Mouse (Mus musculus) frontal cortex, adult (tissue): Measurements from ENCODE around the gene Top3b.

Experiments used
- ATAC-seq: cut with Nextera tagmentation; 2 replicates; pipeline ENCODE4 v1.9.2; 2017; ENCODE audit warnings: mild to moderate bottlenecking, moderate library complexity, mixed read lengths; ENCODE audit not compliant: low TSS enrichment

Top3b gene

DNA sequence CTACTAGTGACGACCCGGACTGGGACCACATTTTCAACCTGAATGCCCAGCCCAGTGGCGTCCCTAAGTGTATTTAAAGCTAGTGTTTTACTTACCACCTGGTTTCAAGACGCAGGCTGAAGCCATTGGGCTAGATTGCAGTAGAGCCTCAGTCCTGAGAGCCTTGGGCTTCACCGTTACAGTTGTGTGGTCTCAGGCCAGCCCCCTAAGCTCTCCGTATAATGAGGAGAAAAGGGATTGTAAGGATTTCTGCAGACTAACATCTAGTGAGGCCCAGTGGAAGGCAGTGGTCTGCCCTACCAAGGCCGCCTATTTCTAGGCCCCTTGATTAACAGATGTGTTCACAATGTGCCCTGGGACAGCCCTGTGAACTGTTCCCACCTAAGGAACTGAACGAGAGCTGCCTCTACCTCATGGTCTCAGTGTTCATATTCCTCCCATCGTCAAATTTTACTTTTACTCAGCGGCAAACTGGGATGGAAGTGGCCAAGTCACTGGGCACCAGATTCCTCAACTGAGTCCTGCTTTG is 26.6 kb downstream of the Top3b start:
- ATAC-seq: peak; percentile 10; the same call in 1 of the 2 replicates

DNA sequence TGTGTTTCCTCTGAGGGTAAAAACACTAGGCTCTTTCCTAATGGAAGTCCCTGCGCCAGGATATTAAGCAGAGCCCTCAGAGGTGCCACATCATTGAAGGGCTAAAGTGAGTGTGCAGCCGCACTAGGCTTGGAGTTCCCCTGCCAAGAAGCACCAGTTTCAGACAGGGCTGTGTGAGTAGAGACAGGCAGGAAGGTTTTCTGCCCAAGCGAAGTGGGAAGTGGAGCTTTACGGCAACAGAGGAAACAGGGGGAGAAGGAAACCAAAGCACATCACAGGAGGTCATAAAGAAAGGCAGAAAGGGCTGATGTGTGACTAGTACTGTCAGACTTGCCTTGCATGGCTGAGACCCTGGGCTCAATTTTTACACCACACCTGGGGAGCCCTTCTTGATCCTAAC is 31.8 kb downstream of the Top3b start:
- ATAC-seq: no peak

DNA sequence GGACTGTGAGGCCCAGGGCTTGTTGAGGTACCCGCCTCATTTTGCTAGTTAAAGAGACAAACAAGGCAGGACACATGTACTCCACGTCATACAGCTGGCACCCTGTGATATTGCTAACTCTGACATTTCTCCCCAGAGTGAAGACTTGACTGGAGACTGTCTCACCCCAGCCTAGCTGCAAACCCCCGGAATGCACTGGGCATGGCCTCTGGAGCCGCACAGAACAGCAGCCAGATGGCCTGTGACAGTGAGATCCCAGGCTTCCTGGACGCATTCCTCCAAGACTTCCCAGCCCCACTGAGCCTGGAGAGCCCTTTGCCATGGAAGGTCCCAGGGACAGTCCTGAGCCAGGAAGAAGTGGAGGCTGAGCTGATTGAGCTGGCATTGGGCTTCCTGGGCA is 32.7 kb downstream of the Top3b start:
- ATAC-seq: no peak

DNA sequence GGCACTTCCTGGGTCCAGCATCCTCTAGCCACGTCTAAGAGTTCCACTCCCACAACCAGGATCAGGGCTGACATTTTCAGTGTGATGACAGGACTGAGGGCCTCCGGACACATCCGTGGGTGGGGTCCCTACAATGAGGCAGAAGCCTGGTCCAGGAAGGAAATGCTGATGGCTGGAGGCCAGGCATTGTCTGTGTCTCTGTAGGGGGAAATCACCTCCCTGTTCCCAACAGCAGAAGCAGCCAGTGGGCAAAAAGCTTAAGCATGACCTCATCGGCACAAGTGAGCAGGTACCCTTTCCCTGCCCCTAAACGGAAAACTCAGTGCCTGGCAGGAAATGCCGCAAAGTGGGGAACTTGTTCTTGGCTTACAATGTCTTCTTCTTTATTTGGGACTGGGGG is 37.3 kb downstream of the Top3b start:
- no peak for ATAC-seq

DNA sequence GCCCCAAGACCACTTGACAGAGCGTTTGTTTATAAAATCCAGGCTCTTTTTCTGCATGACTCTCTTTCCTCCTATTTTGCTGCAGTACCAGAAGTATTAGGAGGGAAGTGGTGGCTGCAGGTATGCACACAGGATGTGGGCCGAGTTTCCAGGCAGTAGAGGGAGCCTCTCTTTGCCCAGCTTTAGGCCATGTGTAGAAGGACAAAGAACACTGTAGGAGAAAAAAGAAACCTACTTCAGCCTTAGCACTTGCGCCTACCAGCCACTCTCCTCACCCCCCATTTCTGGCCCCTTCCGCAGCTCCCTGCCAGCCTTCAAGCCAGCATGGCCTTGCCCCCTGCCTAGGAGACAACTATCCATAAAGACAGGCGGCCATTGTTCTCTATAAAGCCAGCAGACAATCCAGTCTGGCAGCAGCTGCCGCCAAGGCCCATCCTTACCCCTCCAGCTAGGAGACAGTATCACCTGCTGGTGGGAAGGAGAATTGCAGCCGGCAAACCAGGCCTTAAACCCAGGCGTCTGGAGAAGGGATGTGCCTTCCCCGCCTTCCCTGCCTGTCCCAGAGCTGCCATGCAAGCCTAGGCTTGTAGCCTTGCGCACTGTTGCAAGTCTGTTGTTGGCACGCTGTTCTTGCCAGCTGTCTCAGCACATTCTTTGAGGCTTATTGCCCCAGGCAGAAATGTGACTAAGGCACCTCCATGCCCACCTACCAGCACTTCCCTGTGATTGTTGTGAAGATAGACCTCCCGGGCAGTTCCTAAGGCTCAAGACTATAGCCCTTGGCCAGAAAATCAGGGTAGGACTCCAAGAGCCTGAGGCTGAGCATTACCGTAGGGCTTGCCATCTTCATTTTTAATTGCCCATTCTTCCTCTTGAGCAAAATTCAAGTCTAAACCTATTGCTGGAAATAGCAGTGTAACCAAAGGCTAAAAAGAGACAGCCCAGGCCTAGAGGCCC is 41.4 kb downstream of the Top3b start:
- peak; percentile 41 for ATAC-seq

DNA sequence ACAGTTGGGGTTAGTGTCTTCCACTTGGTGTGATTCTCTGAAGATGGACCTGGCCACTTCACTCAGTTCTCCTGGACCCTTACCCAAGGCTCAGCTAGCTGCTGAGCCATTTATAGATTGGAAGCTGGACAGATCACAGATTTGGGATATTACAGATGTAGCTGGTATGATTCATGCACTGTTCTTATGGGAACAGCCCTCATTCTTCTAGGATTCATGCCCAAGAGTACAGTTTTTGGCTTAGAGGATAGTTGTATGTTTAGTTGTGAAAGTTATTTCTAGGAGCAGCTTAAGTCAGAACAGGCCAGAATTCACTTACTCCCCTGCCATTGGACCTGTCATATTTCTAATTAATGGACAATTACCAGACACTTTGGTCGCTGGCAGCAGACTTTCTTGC is 42.9 kb downstream of the Top3b start:
- peak; percentile 60 for ATAC-seq

DNA sequence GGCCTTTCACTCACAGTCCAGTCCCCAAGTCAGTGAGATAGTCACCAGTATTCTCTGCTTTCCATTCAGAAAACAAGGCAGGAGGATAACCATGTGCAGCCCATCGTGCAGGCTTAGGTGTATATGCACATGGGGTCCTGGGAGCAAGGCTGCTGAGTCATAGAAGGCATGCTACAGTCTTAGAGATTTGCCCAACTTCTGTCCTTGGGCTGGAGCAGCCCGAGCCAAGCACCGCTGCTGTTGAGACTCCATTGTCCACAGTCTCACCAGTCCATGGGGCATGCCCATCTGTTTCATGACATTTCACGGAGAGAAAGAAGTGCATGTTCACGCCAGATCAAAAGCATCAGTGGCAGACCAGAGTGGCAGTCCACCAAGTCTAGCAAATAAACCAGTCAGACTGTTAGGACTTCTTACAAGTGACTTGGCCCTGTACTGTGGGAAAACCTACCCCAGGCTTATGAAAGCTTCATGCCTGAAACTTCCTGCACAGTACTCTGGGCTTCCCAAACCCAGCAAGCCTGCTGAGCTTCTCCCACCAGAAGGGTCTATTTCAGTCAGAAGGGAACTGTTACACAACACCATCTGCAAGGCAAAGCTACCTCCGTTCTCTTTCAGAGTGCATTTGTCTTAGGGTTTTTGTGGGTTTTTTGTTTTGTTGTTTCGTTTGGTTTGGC is 48.0 kb downstream of the Top3b start:
- peak; percentile 82 for ATAC-seq

DNA sequence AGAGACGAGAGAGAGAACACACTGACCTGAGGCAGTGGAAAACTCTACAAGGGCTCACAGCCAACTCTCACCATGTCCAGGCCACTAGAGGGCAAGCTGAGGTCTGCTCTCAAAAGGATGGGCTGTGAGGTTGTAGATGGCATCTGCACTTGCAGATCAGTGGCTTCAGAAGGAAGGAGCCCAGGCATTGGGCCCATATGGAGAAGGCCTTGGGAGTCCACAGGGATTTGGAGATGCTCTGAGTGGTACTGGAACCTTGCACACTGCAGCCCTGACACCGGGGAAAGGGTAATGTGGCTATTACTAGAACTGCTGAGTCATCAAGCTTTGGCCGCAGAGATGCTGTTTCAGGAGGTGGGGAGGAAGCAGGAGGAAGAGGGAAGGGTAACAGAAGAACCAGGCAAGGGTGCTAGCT is 50.5 kb downstream of the Top3b start:
- peak; percentile 35 for ATAC-seq

DNA sequence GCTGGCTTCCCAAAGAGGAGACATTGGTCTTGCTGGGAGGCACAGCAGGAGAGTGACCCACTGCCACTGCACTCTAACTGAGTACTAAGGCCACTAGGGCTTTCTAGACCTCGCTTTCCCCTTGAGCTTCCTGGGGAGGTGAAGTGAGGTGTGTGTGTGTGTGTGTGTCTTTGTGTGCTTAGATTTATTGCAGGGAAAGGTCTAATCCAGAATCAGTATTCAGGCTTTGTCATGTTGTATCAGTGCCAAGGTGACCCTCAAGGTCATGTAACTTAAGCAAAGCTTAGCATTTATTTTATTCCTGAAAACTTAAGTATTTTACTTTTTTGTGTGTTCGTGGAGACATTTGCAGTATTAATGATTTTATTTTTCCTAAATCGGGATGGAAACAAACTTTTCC is 53.9 kb downstream of the Top3b start:
- no peak for ATAC-seq

DNA sequence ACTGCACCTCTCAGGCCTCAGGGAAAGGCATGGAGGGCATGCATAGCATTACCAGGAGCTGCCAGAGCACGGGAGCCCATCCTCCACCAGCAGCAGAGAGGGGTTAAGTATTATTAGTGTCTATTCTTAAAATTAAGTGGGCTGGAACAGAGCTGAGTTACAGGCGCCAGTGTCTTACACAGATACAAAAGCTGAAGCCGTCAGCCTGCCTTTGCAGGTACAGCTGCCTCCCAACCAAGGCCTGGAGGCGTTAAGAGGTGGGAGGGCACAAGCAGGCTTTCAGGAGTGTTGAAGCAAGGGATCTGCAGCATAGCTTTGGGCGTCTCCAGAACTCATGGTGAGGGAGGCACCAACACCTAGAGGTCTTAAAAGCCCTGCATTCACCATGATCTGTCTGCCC is 56.0 kb downstream of the Top3b start:
- peak; percentile 32 for ATAC-seq

DNA sequence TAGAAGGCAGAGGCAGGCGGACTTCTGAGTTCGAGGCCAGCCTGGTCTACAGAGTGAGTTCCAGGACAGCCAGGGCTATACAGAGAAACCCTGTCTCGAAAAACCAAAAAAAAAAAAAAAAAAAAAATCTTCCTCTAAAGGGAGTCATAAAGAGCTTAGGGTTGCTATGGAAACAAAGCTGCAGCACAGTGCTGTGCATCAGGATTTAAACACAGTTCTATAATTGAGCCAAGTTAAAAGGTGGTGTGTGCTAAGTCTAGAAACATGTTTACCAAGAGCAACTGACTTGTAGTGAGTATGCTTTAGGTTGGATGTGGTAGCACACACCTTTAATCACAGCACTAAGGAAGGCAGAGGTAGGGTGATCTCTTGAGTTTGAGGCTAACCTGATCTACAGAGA is 58.4 kb downstream of the Top3b start:
- ATAC-seq: peak; percentile 50

DNA sequence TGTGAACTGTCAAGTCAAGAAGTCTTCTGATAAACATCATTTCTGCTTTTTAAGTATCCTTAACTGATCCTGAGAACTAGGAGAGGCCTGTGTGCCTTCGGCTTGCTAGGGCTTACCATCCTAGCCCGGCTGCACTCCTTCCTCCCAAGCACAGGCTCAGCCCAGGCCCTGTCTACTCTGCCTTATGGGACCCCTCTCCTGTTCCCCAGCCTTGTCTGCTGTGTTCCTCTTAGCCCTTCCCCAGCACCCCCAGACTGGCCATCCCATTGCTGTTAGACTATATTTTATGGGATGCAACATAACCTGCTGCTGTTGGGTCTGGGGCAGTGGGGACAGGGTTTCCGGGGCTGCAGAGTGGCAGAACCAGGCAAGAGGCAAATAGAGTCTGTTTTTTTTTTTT is 59.8 kb downstream of the Top3b start:
- ATAC-seq: peak; percentile 0; the same call in 1 of the 2 replicates

DNA sequence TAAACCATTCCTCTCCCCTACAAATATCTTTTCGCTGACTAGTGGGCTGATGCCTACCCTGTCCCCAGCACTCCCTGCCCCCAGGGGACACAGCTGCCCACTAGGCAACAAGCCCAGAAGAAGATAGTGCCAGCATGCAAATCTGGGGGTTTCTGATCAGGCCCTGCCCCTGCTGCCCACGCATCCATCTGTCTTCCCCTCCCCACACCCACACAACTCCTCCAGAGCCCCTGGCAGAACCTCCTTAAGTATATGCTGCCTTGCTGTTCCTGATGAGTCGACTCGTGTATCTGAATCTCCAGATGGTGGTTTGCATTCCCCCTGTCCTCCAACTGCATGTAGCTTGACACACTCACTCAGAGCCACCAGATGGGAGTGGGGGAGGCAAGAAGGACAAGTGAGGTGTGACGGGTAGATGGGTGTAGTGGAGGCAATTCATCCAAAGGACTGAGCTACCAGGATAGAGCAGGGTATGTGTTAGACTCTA is 60.3 kb downstream of the Top3b start:
- peak; percentile 78 for ATAC-seq

DNA sequence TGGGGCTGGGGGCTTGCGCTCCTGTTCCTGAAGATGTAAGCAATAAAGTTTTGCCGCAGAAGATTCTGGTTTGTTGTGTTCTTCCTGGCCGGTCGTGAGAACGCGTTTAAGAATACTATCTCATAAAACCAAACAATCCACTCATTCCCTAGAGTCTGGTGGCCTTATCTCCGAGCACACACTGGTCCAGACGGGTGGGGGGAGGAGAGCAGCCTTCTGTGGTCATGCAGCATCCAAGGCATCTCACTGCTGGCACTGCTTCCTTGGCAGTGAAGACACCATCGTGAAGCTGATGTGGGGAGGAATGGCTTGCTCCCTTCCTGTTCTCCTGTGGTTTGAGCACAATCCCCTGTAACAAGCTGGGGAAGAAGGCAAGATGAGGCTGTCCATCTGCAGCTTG is 69.0 kb downstream of the Top3b start:
- ATAC-seq: no peak

DNA sequence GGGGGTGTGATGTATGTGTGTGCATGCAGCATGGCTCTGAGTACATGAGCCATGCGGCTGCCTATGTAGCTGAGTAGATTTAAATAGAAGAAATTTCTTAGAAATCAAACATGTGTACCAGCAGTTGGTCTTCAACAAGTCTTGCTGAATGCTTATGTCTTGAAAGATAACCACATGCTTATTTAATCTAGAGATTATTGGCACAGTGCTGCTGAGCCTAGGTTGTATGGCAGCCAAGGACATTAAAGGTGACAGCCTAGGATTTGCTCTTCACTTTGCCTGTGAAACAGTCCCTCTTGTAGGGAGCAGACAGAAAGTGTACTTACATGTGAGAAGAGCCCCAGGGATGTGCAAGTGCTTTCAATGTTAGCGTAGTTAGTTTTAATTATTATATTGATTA is 70.5 kb downstream of the Top3b start:
- ATAC-seq: no peak
